In the genomic region with DNA sequence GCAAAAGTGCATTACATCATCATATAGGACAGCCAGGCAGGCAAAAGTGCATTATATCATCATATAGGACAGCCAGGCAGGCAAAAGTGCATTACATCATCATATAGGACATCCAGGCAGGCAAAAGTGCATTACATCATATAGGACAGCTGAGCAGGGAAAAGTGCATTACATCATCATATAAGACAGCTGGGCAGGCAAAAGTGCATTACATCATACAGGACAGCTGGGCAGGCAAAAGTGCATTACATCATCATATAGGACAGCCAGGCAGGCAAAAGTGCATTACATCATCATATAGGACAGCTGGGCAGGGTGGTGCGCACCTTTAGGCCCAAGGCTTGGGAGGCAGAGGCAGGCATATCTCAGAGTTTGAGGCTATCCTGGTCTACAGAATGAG, we compare ENCODE assay signal across 32 mouse cellular contexts. TPM values are rescaled to one million over a fixed set of nuclear protein-coding genes. Genes with fewer than 3 reads are reported as not detected.
"Had no signal": no experiment of that assay in that cellular context is flagged by ENCODE, and none has a peak within 500 bp of the region (broad histone marks: within the 10 kb centered on the region; RNA-seq: fewer than 3 reads in every experiment).

No protein-coding gene starts in this region.

- ATAC-seq: hindbrain, embryonic 16.5 days; intestine, embryonic 16.5 days; liver, embryonic 12.5 days had no signal

- H3K36me3 ChIP-seq: heart, embryonic 13.5 days; heart, embryonic 15.5 days; hindbrain, embryonic 10.5 days; hindbrain, embryonic 12.5 days; kidney, embryonic 15.5 days; limb, embryonic 13.5 days; limb, embryonic 15.5 days; liver, embryonic 12.5 days had no signal

- DNase-seq: gastrocnemius, adult 2 months; gastrocnemius, postnatal 10 days; gastrocnemius, postnatal 25 days; heart, adult 2 months; heart, postnatal 36 days; kidney, adult 11 months; kidney, adult 2 months; kidney, adult 9 months; kidney, postnatal 14 days; kidney, postnatal 36 days; layer of hippocampus, adult 9-11 months; layer of hippocampus, postnatal 36 days; left cerebral cortex, postnatal 4 days had no signal

- H3K9me3 ChIP-seq: heart, embryonic 15.5 days; hindbrain, embryonic 10.5 days; hindbrain, embryonic 12.5 days; kidney, embryonic 15.5 days; limb, embryonic 13.5 days; limb, embryonic 15.5 days had no signal

- H3K27ac ChIP-seq: gastrocnemius, adult 2 months; heart, adult 2 months; heart, embryonic 13.5 days; heart, embryonic 15.5 days; hindbrain, embryonic 10.5 days; hindbrain, embryonic 12.5 days; hindbrain, embryonic 14.5 days; kidney, embryonic 15.5 days; kidney, postnatal 0 days; limb, embryonic 13.5 days; limb, embryonic 15.5 days; liver, embryonic 12.5 days; liver, embryonic 14.5 days had no signal

- H3K9ac ChIP-seq: heart, embryonic 13.5 days; heart, embryonic 15.5 days; hindbrain, embryonic 12.5 days; hindbrain, embryonic 14.5 days; kidney, embryonic 15.5 days; limb, embryonic 13.5 days; limb, embryonic 15.5 days; liver, embryonic 12.5 days; liver, embryonic 14.5 days had no signal

- H3K4me3 ChIP-seq: gastrocnemius, adult 2 months; heart, adult 2 months; heart, embryonic 13.5 days; heart, embryonic 15.5 days; hindbrain, embryonic 10.5 days; hindbrain, embryonic 12.5 days; kidney, embryonic 15.5 days; limb, embryonic 13.5 days; limb, embryonic 15.5 days; liver, embryonic 12.5 days had no signal

- H3K4me2 ChIP-seq: heart, embryonic 11.5 days; heart, embryonic 13.5 days; heart, embryonic 15.5 days; hindbrain, embryonic 12.5 days; hindbrain, embryonic 14.5 days; kidney, embryonic 15.5 days; limb, embryonic 13.5 days; limb, embryonic 15.5 days; liver, embryonic 12.5 days had no signal

RNA-seq across cellular contexts. Expression of gene Ttc34, which starts 15.4 kb away (rescaled TPM):
- total RNA-seq: gastrocnemius, adult 2 months; gastrocnemius, postnatal 10 days; gastrocnemius, postnatal 25 days; liver, adult 2 months had no signal
- polyA plus RNA-seq: kidney, adult 2 months; liver, embryonic 12.5 days; liver, embryonic 14.5 days had no signal

RNA-seq across cellular contexts. Expression of gene Mmel1, which starts 16.7 kb away (rescaled TPM):
- total RNA-seq: gastrocnemius, adult 2 months; granulocyte monocyte progenitor cell, adult 5-6 weeks; heart, adult 2 months; liver, adult 2 months had no signal
- polyA plus RNA-seq: intestine, embryonic 14.5 days; kidney, postnatal 0 days; large intestine, adult 2 months; limb, embryonic 11.5 days had no signal
